Mouse (Mus musculus) embryonic fibroblast, embryonic 13.5 days (primary cell): ENCODE data around the gene Cldn11. TPM values are rescaled to one million over a fixed set of nuclear protein-coding genes. Genes with fewer than 3 reads are reported as not detected.

Experiments used
- H3K27ac ChIP-seq: 2 replicates; pipeline ENCODE4 v1.5.1; 2012; ENCODE audit warnings: low read length, control low read depth, inconsistent platforms; ENCODE audit not compliant: insufficient read depth
- H3K4me1 ChIP-seq: 2 replicates; pipeline ENCODE4 v1.6.1; 2011; ENCODE audit warnings: low read length; ENCODE audit not compliant: control insufficient read depth, insufficient read depth
- H3K4me3 ChIP-seq: 2 replicates; pipeline ENCODE4 v1.5.1; 2011; ENCODE audit warnings: mild to moderate bottlenecking, control low read depth, low read length; ENCODE audit not compliant: insufficient read depth
- CTCF ChIP-seq: IDR thresholded peaks from 2 replicates; pipeline ENCODE4 v1.5.1; 2011; ENCODE audit warnings: mild to moderate bottlenecking, control low read depth, low read length, moderate library complexity, borderline replicate concordance; ENCODE audit not compliant: insufficient read depth
- POLR2A ChIP-seq: IDR thresholded peaks from 2 replicates; pipeline ENCODE4 v1.6.1; 2011; ENCODE audit warnings: low read depth, mild to moderate bottlenecking, control low read depth, low read length, moderate library complexity
- polyA plus RNA-seq: library from polyadenylated mRNA; stranded (reverse); fragments of >200 nt; gene quantifications from 2 replicates; pipeline ENCODE4 v1.2.4, GENCODE M21; 2011; ENCODE audit warnings: low read depth; ENCODE audit not compliant: missing spikeins, insufficient read length

The Cldn11 gene
- polyA plus RNA-seq, 1 experiment = 1.0 TPM

DNA sequence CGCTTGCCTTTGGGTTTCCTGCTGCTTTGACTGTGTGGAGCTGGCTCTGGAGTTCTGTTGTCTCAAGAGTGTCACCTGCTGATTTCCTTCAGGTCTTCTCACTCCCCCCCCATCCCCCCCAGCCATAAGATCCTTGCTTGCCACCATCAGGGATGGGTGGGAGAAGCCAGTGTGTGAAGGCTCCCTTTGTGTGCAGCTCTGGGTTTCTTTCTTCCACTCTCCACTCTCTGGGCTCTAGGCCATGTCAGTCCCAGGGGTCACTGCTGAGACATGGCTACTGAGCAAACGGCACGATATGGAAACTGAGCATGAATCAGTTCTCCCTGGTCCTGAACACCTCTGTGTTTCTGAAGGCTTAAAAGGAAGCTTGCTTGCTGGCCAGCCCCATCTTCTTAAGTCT lies 6.4 kb downstream of the Cldn11 start:
- Histone ChIP-seq H3K27ac (no peak overlapping the region), H3K4me1 (peaks cover 5% of the 10 kb centered on the region; the same call in 1 of the 2 replicates), H3K4me3 (no peak overlapping the region)
- TF ChIP-seq POLR2A (no peak), CTCF (no peak)

DNA sequence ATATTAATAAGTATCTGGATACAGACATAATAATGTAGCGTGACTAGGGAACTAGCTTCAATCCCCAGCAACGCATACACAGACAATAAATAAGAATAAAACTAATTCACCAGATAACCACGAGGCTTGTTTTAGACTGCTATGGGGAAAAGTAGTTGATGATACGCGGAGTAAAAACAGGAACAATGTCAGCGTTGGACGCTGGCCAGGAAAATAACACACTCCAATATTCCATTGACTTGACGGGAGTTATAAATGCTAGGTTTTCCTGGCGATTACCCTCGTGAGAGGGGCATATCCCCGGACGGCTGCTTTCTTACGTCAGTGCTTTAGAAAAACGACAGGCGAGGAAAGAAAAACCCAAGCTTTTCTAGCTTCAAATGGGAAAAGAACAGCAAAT lies 8.1 kb downstream of the Cldn11 start:
- H3K4me1 ChIP-seq = peaks cover 3% of the 10 kb centered on the region; the same call in 1 of the 2 replicates
- no peak overlapping the region for H3K4me3 ChIP-seq
- no peak overlapping the region for H3K27ac ChIP-seq
- no peak for TF ChIP-seq CTCF
- no peak for TF ChIP-seq POLR2A

DNA sequence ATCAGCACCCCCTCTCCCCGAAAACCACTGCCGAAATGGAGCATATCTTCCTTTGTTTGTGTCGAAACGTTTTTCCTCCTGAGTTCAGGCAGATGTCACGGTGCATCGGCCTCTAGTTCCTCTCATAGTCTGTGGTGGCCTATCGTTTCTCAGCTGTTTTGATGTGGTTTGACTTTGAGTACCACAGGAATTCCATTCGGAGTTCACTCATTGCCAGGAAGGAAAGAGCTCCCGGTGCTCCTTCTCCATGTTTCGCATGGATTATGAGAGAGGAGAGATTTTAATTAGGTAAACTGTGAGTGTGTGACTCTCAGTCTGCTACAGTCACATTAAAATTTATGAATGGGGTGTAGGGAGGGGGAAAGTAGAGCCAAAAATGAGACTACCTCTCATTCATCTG lies 10.3 kb downstream of the Cldn11 start:
- TF ChIP-seq CTCF = no peak
- no peak for TF ChIP-seq POLR2A
- H3K27ac ChIP-seq = no peak overlapping the region
- H3K4me1 ChIP-seq = peaks cover 3% of the 10 kb centered on the region; the same call in 1 of the 2 replicates
- no peak overlapping the region for H3K4me3 ChIP-seq

DNA sequence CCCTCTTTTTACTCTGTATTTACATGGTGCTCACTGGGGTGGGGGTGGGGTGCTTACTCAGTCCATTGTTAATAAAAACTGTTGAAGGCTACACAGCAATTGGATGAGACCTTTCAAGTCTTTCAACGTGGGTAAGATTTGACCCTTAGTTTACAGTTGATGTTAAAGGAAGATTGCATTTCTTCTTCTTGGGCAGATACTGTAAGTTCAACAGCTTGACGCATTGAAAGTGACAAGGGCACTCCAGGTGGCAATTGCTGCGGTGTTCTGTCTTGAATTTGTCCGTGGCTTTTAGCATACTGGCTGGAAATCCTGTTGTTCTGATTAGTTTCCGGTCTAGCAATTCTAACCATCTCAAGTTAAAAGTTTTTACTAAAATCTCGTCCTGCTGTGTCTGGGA lies 11.6 kb downstream of the Cldn11 start:
- H3K4me1 ChIP-seq = peaks cover 3% of the 10 kb centered on the region; the same call in 1 of the 2 replicates
- no peak for TF ChIP-seq POLR2A
- no peak for TF ChIP-seq CTCF
- no peak overlapping the region for H3K27ac ChIP-seq
- H3K4me3 ChIP-seq = no peak overlapping the region

DNA sequence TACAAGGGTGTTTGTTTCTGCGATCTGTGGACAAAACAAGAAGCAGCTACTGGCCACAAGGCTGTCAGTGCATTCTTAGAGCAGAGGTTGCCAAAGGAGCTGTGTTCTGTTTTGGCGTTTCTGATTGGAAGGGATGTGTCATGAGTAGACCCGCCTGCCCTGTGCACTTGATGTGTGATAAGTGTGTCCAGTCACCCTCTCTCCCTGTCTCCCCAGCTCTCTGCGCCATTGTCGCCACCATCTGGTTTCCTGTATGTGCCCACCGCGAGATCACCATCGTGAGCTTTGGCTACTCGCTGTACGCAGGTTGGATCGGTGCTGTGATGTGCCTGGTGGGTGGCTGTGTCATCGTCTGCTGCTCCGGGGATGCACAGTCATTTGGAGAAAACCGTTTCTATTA lies 13.1 kb downstream of the Cldn11 start:
- peaks cover 3% of the 10 kb centered on the region; the same call in 1 of the 2 replicates for H3K4me1 ChIP-seq
- no peak overlapping the region for H3K27ac ChIP-seq
- TF ChIP-seq CTCF = no peak
- no peak for TF ChIP-seq POLR2A
- H3K4me3 ChIP-seq = no peak overlapping the region

DNA sequence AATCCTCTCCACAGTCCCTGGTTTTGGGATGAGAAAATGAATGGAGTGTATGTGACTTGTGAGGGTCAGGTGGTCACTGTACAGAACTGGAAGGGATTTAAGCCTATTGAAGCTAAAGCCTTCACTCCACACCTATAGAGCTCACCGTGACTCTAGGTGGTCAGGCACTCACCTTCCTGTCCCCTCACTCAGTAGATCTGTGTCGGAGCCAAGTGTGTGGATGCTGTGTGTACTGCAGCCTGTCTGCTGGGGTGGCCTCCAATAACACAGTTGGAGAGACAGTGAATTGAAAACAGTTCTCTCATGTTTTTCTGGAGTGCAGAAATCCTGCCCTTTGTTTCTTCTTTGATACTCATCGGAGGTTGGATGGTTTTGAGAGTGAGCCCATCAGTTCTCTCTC lies 16.1 kb downstream of the Cldn11 start:
- Histone ChIP-seq H3K4me1 (no peaks in the 10 kb centered on the region), H3K27ac (no peak overlapping the region), H3K4me3 (no peak overlapping the region)
- TF ChIP-seq POLR2A = no peak
- no peak for TF ChIP-seq CTCF

DNA sequence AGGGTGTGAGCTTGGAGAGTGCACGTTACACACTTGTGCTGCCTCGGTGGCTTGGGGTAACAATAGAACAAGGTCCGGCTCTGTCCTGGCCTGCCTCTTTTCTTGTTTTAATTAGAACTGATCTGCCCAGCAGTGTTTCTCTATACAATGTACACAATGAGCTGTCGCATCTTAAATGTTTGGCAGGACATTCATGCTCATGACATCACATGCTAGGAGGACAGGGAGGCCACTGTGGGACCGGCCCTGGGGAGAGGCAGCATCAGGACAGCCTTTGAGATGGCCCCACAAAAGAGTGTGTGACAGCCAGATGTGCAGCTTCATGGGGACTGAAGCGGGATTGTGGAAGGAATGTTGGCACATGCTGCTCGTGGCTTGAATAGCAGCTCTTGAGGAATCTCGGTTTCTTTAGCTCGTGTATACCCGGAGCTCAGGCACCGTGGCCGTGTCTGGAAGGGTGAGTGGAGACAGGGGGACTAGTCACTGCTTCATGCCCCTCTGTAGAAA lies 16.7 kb downstream of the Cldn11 start:
- TF ChIP-seq POLR2A = no peak
- TF ChIP-seq CTCF = no peak
- Histone ChIP-seq H3K4me3 (no peak overlapping the region), H3K27ac (no peak overlapping the region), H3K4me1 (no peaks in the 10 kb centered on the region)

DNA sequence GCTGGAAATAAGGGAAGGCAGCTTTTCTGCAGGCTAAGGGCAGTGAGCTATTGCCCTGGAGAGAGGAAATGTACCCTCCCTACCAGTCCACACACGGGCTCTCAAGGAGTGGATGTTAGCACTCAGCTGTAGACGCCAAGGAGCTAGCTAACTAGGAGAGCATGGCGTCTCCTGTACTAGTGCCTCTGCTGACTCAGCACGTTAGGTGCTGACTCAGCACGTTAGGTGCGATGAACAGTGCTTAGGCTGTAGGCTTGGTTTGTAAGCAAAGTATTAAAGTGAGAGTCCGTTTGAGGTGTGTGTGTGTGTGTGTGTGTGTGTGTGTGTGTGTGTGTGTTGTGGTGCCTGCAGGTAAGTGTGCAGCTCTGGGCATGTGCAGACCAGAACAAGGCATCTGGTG lies 40.6 kb downstream of the Cldn11 start:
- no peak overlapping the region for H3K27ac ChIP-seq
- H3K4me1 ChIP-seq = no peaks in the 10 kb centered on the region
- no peak for TF ChIP-seq POLR2A
- TF ChIP-seq CTCF = no peak
- H3K4me3 ChIP-seq = no peak overlapping the region

DNA sequence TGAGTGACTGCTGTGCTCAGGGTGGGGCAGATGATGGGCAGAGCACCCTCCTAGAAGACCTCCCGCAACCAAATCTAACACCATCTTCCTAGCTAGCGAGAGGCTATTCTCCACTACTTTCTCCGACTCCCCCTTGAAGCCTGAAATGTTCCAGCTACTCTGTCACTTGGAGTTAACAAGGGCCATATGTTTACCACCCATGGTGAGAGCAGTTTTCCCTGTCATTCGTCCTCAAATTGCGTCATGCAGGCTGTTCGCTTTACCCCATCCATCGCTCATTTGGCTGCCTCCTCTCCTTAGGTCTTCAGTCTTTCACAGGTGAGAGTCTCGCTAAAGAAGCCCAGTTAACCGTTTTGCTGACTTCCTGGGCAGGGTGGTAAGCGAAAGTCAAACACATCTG lies 41.7 kb downstream of the Cldn11 start:
- H3K4me1 ChIP-seq = no peaks in the 10 kb centered on the region
- TF ChIP-seq POLR2A = no peak
- TF ChIP-seq CTCF = no peak
- no peak overlapping the region for H3K27ac ChIP-seq
- H3K4me3 ChIP-seq = no peak overlapping the region

DNA sequence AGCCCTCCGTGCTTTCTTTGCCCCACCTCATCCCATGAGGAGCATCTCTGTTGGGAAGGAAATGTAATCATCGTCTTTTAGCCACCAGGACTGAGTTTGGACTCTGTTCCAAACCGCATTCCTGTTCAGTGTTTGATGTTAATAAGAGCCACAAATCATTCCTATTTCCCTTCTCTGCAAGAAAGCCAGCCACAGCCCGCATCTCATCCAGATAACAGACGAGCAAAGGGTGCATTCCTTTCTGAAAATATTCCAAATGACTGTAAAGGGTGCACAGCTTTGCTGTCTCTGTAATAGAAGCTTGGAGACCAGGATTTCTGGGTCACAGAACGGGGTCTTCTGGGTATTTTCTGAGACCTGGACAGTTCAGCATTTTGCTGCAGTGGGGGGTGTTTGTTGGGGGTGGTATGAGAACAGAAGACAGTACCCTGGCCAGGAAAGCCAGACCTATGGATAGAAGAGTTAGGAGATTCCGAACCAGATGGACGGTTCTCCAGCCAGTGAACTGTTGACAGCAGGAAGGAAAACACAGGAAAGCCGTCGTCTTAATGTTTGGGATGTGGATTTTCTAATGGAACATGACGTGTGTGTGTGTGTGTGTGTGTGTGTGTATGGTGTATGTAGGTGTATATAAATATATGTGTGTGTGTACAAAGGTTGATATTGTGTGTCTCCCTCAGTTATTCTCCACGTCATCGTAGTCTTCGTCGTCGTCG lies 49.6 kb downstream of the Cldn11 start:
- H3K4me1 ChIP-seq = 0 out of 2 replicates have a peak, but pooled peaks cover 2% of the 10 kb centered on the region
- H3K27ac ChIP-seq = no peak overlapping the region
- no peak overlapping the region for H3K4me3 ChIP-seq
- no peak for TF ChIP-seq CTCF
- no peak for TF ChIP-seq POLR2A

DNA sequence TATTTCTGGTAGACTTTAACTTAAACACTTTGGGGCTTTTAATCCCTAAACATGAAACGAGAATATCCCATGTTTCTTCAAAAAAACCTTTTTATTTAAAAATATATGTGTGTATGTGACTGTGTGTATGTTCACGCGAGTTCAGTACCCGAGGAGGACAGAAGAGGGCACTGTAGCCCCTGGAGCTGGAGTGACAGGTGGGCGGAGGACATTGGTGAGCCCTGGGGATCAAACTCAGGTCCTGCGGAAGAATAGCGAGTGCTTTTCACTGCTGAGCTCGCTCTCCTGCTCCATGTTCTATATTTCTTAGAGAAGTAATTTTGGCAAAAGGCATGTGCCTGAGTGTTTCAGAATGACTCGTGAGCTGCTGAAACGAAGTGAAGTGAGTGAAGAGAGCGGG lies 54.2 kb downstream of the Cldn11 start:
- Histone ChIP-seq H3K4me1 (peaks cover 2% of the 10 kb centered on the region; the same call in 1 of the 2 replicates), H3K4me3 (no peak overlapping the region), H3K27ac (no peak overlapping the region)
- no peak for TF ChIP-seq POLR2A
- no peak for TF ChIP-seq CTCF
